8 mouse cellular contexts compared by ENCODE assay signal in the genomic region with DNA sequence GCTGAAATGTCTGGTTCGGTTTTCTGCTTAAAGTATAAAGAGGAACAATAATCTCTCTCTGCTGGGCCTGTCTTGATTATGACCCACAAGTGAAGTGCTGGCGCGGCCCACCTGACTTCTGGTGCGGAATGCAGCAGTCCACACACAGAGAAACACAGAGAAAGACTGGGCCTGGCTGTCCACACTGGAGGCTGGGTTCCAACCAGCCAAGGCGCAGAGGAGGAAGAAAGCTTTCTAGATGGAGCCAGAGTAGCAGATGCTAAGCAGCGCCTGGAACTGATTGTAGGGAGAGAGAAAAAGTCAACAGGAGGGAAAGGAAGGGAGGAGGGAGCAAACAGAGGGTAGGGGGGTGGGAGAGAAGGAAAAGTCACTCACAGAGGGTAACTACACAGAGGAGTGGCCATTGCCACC.
A peak's percentile ranks its signal among the peaks of the same experiment; 100 is the strongest.
DNase-seq lines count a peak whose midpoint lies in the region; ATAC-seq and TF ChIP-seq lines count a peak whose summit lies in the region.

No protein-coding gene starts in this region.

- no peak overlapping the region for H3K4me3 ChIP-seq in gastrocnemius, adult 2 months
- H3K4me3 ChIP-seq in hindbrain, postnatal 0 days (ENCODE audit: low read length): no peak overlapping the region
- no peak overlapping the region for H3K4me3 ChIP-seq in neural tube, embryonic 13.5 days

- intact Hi-C loops in gastrocnemius, adult 2 months (cut with DNase I): no loop called here

- H3K27ac ChIP-seq in gastrocnemius, adult 2 months: peak overlapping the region; percentile 35; the same call in 1 of the 2 replicates
- H3K27ac ChIP-seq in hindbrain, postnatal 0 days: peak overlapping the region; percentile 51; the same call in 1 of the 2 replicates
- peak overlapping the region; percentile 7; the same call in 1 of the 2 replicates for H3K27ac ChIP-seq in neural tube, embryonic 13.5 days (replicated peaks)

- ATAC-seq in hindbrain, postnatal 0 days: no peak; the same call in 1 of the 2 replicates
- no peak for ATAC-seq in neural tube, embryonic 13.5 days (ENCODE audit: low read depth)

- H3K4me1 ChIP-seq in hindbrain, postnatal 0 days (ENCODE audit: insufficient read depth, low read length): peaks cover 9% of the 10 kb centered on the region; the same call in 1 of the 2 replicates
- peaks cover 38% of the 10 kb centered on the region for H3K4me1 ChIP-seq in neural tube, embryonic 13.5 days (replicated peaks)

- 46% methylated on average over 6 of the region's 6 CpGs for WGBS in hindbrain, postnatal 0 days
- WGBS in neural tube, embryonic 13.5 days: 59% methylated on average over 6 of the region's 6 CpGs

- no peak overlapping the region for H3K4me2 ChIP-seq in hindbrain, postnatal 0 days (ENCODE audit: low read depth, low read length)
- H3K4me2 ChIP-seq in neural tube, embryonic 13.5 days: no peak overlapping the region

- H3K9ac ChIP-seq in hindbrain, postnatal 0 days (replicated peaks; ENCODE audit: low read length): no peak overlapping the region
- H3K9ac ChIP-seq in neural tube, embryonic 13.5 days: no peak overlapping the region

- DNase-seq in gastrocnemius, adult 2 months: peak; percentile 35
- no peak for DNase-seq in gastrocnemius, adult 8-10 months (ENCODE audit: low spot score in 2 of 2)
- peak; percentile 72 for DNase-seq in right cerebral cortex, adult 18-20 months
- DNase-seq in right cerebral cortex, postnatal 14 days: no peak
- peak; percentile 36 for DNase-seq in hindbrain, postnatal 0 days (ENCODE audit: low spot score)
- no peak for DNase-seq in spleen, postnatal 10 days (ENCODE audit: low spot score in 2 of 2)
- no peak for DNase-seq in cerebellum, adult 9-10 months

- H3K27me3 ChIP-seq in hindbrain, postnatal 0 days (ENCODE audit: insufficient read depth, low read length): no peaks in the 10 kb centered on the region
- H3K27me3 ChIP-seq in neural tube, embryonic 13.5 days: peaks cover 18% of the 10 kb centered on the region

- H3K36me3 ChIP-seq in hindbrain, postnatal 0 days (ENCODE audit: insufficient read depth, low read length): no peaks in the 10 kb centered on the region
- no peaks in the 10 kb centered on the region for H3K36me3 ChIP-seq in neural tube, embryonic 13.5 days

- H3K9me3 ChIP-seq in hindbrain, postnatal 0 days (ENCODE audit: low read length): no peaks in the 10 kb centered on the region
- H3K9me3 ChIP-seq in neural tube, embryonic 13.5 days: no peaks in the 10 kb centered on the region

- no peak for TF ChIP-seq CTCF in gastrocnemius, adult 2 months (IDR thresholded peaks at IDR 0.05)
- TF ChIP-seq CTCF in hindbrain, postnatal 0 days (IDR thresholded peaks at IDR 0.05; ENCODE audit: low read depth): no peak

Comparison
In these comparisons a context has a peak if more than half of its experiments do, and no peak if none do; other contexts are left out.
1. DNase-seq: peak in gastrocnemius, adult 2 months (single experiment), right cerebral cortex, adult 18-20 months (single experiment) and hindbrain, postnatal 0 days (single experiment); none in gastrocnemius, adult 8-10 months (0 of 2), right cerebral cortex, postnatal 14 days (single experiment), spleen, postnatal 10 days (0 of 2) and cerebellum, adult 9-10 months (single experiment).
2. Peak in every context shown above with its lines, with median percentiles within 50 percentile points of each other: H3K27ac ChIP-seq.